Mouse (Mus musculus): ENCODE measurements around the gene Myo15.

- TF ChIP-seq CTCF (IDR thresholded peaks at IDR 0.05 in 2 of 3, conservative IDR thresholded peaks at IDR 0.05 in 1 of 3; ENCODE audit: control insufficient read depth in 1 of 3, insufficient read depth in 1 of 3, low read depth in 2 of 3, low read length in 3 of 3, poor library complexity in 1 of 3, severe bottlenecking in 1 of 3), result no peak
- no peak for TF ChIP-seq ZMIZ1 (IDR thresholded peaks at IDR 0.05; ENCODE audit: low read depth, low read length)
- no peak for TF ChIP-seq TAL1 (IDR thresholded peaks at IDR 0.05; ENCODE audit: low read length)
- no peak for TF ChIP-seq E2F4 (IDR thresholded peaks at IDR 0.05; ENCODE audit: borderline replicate concordance, low read depth, low read length)
Measured at GRCm38 (mm10) chr11:60442896-60443295, 26.2 kb upstream of the Myo15 start.
